Mouse (Mus musculus): Measurements from ENCODE around the gene Rex1bd. TPM values are rescaled to one million over a fixed set of nuclear protein-coding genes. Genes with fewer than 3 reads are reported as not detected.

Rex1bd gene
- polyA plus RNA-seq, 1 experiment from 2014 or later: 151 TPM

- Histone ChIP-seq H3K9me3 (peaks cover 9% of the 10 kb centered on the region; the same call in 1 of the 2 replicates), H3K9ac (replicated peaks) (no peak overlapping the region), H3K27me3 (no peaks in the 10 kb centered on the region), H3K27ac (no peak overlapping the region), H3K4me3 (replicated peaks) (no peak overlapping the region), H3K36me3 (peaks cover 9% of the 10 kb centered on the region), H3K4me1 (replicated peaks) (peaks cover 22% of the 10 kb centered on the region), H3K4me2 (no peak overlapping the region)
- 79% methylated on average over 9 of the region's 9 CpGs for WGBS
- no peak for ATAC-seq (ENCODE audit: insufficient number of reproducible peaks, insufficient read depth, low FRiP score, low TSS enrichment, low read depth)
These were observed 45.9 kb downstream of the Rex1bd start for GRCm38 (mm10) chr8:70460606-70461005.

- ATAC-seq (ENCODE audit: insufficient number of reproducible peaks, insufficient read depth, low FRiP score, low TSS enrichment, low read depth): no peak
- H3K4me3 ChIP-seq (replicated peaks): no peak overlapping the region
- no peak overlapping the region for H3K4me2 ChIP-seq
- no peaks in the 10 kb centered on the region for H3K27me3 ChIP-seq
- WGBS: 89% methylated on average over 5 of the region's 5 CpGs
- peaks cover 7% of the 10 kb centered on the region for H3K36me3 ChIP-seq
- H3K27ac ChIP-seq: no peak overlapping the region
- H3K4me1 ChIP-seq (replicated peaks): peaks cover 22% of the 10 kb centered on the region
- no peak overlapping the region for H3K9ac ChIP-seq (replicated peaks)
- peaks cover 9% of the 10 kb centered on the region; the same call in 1 of the 2 replicates for H3K9me3 ChIP-seq
These were observed 46.4 kb downstream of the Rex1bd start for GRCm38 (mm10) chr8:70460199-70460598.

GRCm38 (mm10) chr8:70459636-70460035, 46.9 kb downstream of the Rex1bd start:
- Histone ChIP-seq H3K4me2 (no peak overlapping the region), H3K9ac (replicated peaks) (no peak overlapping the region), H3K27me3 (no peaks in the 10 kb centered on the region), H3K4me1 (replicated peaks) (peaks cover 22% of the 10 kb centered on the region), H3K27ac (no peak overlapping the region), H3K9me3 (peaks cover 9% of the 10 kb centered on the region; the same call in 1 of the 2 replicates), H3K4me3 (replicated peaks) (no peak overlapping the region), H3K36me3 (peaks cover 7% of the 10 kb centered on the region)
- 98% methylated on average over 2 of the region's 2 CpGs for WGBS
- no peak for ATAC-seq (ENCODE audit: insufficient number of reproducible peaks, insufficient read depth, low FRiP score, low TSS enrichment, low read depth)

- Histone ChIP-seq H3K36me3 (peaks cover 7% of the 10 kb centered on the region), H3K4me3 (replicated peaks) (no peak overlapping the region), H3K9me3 (peaks cover 9% of the 10 kb centered on the region; the same call in 1 of the 2 replicates), H3K4me1 (replicated peaks) (peaks cover 29% of the 10 kb centered on the region), H3K27ac (no peak overlapping the region), H3K27me3 (no peaks in the 10 kb centered on the region), H3K9ac (replicated peaks) (no peak overlapping the region), H3K4me2 (no peak overlapping the region)
- ATAC-seq (ENCODE audit: insufficient number of reproducible peaks, insufficient read depth, low FRiP score, low TSS enrichment, low read depth): no peak
- WGBS: 83% methylated on average over 3 of the region's 3 CpGs
These were observed 48.1 kb downstream of the Rex1bd start for GRCm38 (mm10) chr8:70458462-70458861.

GRCm38 (mm10) chr8:70457882-70458281, 48.7 kb downstream of the Rex1bd start:
- H3K27me3 ChIP-seq: no peaks in the 10 kb centered on the region
- no peak overlapping the region for H3K9ac ChIP-seq (replicated peaks)
- WGBS: 91% methylated on average over 6 of the region's 6 CpGs

GRCm38 (mm10) chr8:70456996-70457395, 49.6 kb downstream of the Rex1bd start:
- H3K36me3 ChIP-seq: peaks cover 16% of the 10 kb centered on the region
- WGBS: 93% methylated on average over 1 of the region's 1 CpGs
- H3K27me3 ChIP-seq: peaks cover 3% of the 10 kb centered on the region; the same call in 1 of the 2 replicates
- H3K9me3 ChIP-seq: peaks cover 9% of the 10 kb centered on the region; the same call in 1 of the 2 replicates
- no peak overlapping the region for H3K27ac ChIP-seq
- no peak overlapping the region for H3K4me3 ChIP-seq (replicated peaks)
- ATAC-seq (ENCODE audit: insufficient number of reproducible peaks, insufficient read depth, low FRiP score, low TSS enrichment, low read depth): no peak
- H3K4me2 ChIP-seq: no peak overlapping the region
- H3K9ac ChIP-seq (replicated peaks): no peak overlapping the region; the same call in 1 of the 2 replicates
- peaks cover 23% of the 10 kb centered on the region for H3K4me1 ChIP-seq (replicated peaks)

More at GRCm38 (mm10) chr8:70457882-70458281, 48.7 kb downstream of the Rex1bd start:
- no peak overlapping the region for H3K4me2 ChIP-seq
- no peak overlapping the region for H3K27ac ChIP-seq
- peaks cover 31% of the 10 kb centered on the region for H3K4me1 ChIP-seq (replicated peaks)
- no peak overlapping the region for H3K4me3 ChIP-seq (replicated peaks)
- peaks cover 9% of the 10 kb centered on the region; the same call in 1 of the 2 replicates for H3K9me3 ChIP-seq
- ATAC-seq (ENCODE audit: insufficient number of reproducible peaks, insufficient read depth, low FRiP score, low TSS enrichment, low read depth): no peak
- peaks cover 7% of the 10 kb centered on the region for H3K36me3 ChIP-seq

Other genes with a start within 250 kb of the Rex1bd start
- 88.9 and 92.6 TPM in 2 replicates for gene Homer3, start 223.9 kb downstream of the Rex1bd start, polyA plus RNA-seq (2016; fragmentation: Nextera tagmentation; extraction: Ambion mirVana)
- gene Ddx49, start 204.3 kb downstream of the Rex1bd start, polyA plus RNA-seq (2016; fragmentation: Nextera tagmentation; extraction: Ambion mirVana): 52.0 and 54.9 TPM in 2 replicates
- gene Cope, start 204.2 kb downstream of the Rex1bd start, polyA plus RNA-seq (2016; fragmentation: Nextera tagmentation; extraction: Ambion mirVana): 269 and 288 TPM in 2 replicates
- 7.9 and 8.8 TPM in 2 replicates for gene Cers1, start 191.0 kb downstream of the Rex1bd start, polyA plus RNA-seq (2016; fragmentation: Nextera tagmentation; extraction: Ambion mirVana)
- gene Gdf1, start 176.9 kb downstream of the Rex1bd start, polyA plus RNA-seq (2016; fragmentation: Nextera tagmentation; extraction: Ambion mirVana): 3.7 and 4.2 TPM in 2 replicates
- gene Upf1, start 153.5 kb downstream of the Rex1bd start, polyA plus RNA-seq (2016; fragmentation: Nextera tagmentation; extraction: Ambion mirVana): 32.5 and 34.3 TPM in 2 replicates
- gene Comp, start 133.2 kb downstream of the Rex1bd start, polyA plus RNA-seq (2016; fragmentation: Nextera tagmentation; extraction: Ambion mirVana): 2.8 and 5.8 TPM in 2 replicates
- gene Crtc1, start 67.2 kb downstream of the Rex1bd start, polyA plus RNA-seq (2016; fragmentation: Nextera tagmentation; extraction: Ambion mirVana): 18.4 and 24.8 TPM in 2 replicates
- 26.8 and 27.3 TPM in 2 replicates for gene Klhl26, start 29.8 kb downstream of the Rex1bd start, polyA plus RNA-seq (2016; fragmentation: Nextera tagmentation; extraction: Ambion mirVana)
- 17.5 and 22.1 TPM in 2 replicates for gene Tmem59l, start 19.4 kb downstream of the Rex1bd start, polyA plus RNA-seq (2016; fragmentation: Nextera tagmentation; extraction: Ambion mirVana)
- gene Crlf1, start 13.6 kb downstream of the Rex1bd start, polyA plus RNA-seq (2016; fragmentation: Nextera tagmentation; extraction: Ambion mirVana): 82.4 and 105 TPM in 2 replicates
- gene Uba52, start 4.0 kb upstream of the Rex1bd start, polyA plus RNA-seq (2016; fragmentation: Nextera tagmentation; extraction: Ambion mirVana): 882 and 891 TPM in 2 replicates
- gene Fkbp8, start 21.0 kb upstream of the Rex1bd start, polyA plus RNA-seq (2016; fragmentation: Nextera tagmentation; extraction: Ambion mirVana): 280 and 286 TPM in 2 replicates
- 50.3 and 50.7 TPM in 2 replicates for gene Kxd1, start 21.2 kb upstream of the Rex1bd start, polyA plus RNA-seq (2016; fragmentation: Nextera tagmentation; extraction: Ambion mirVana)
- 18.7 and 21.2 TPM in 2 replicates for gene Ell, start 32.7 kb upstream of the Rex1bd start, polyA plus RNA-seq (2016; fragmentation: Nextera tagmentation; extraction: Ambion mirVana)
- gene Isyna1, start 87.6 kb upstream of the Rex1bd start, polyA plus RNA-seq (2016; fragmentation: Nextera tagmentation; extraction: Ambion mirVana): 177 and 180 TPM in 2 replicates
- 137 and 151 TPM in 2 replicates for gene Ssbp4, start 102.1 kb upstream of the Rex1bd start, polyA plus RNA-seq (2016; fragmentation: Nextera tagmentation; extraction: Ambion mirVana)
- gene Lrrc25, start 109.4 kb upstream of the Rex1bd start, polyA plus RNA-seq (2016; fragmentation: Nextera tagmentation; extraction: Ambion mirVana): 0.76 and 1.2 TPM in 2 replicates
- 0.15 TPM in 1 of 2 replicates, not detected in the other for gene Gdf15, start 125.7 kb upstream of the Rex1bd start, polyA plus RNA-seq (2016; fragmentation: Nextera tagmentation; extraction: Ambion mirVana)
- gene Pgpep1, start 153.6 kb upstream of the Rex1bd start, polyA plus RNA-seq (2016; fragmentation: Nextera tagmentation; extraction: Ambion mirVana): 45.7 and 53.9 TPM in 2 replicates
- gene Lsm4, start 166.5 kb upstream of the Rex1bd start, polyA plus RNA-seq (2016; fragmentation: Nextera tagmentation; extraction: Ambion mirVana): 335 and 339 TPM in 2 replicates
- gene Jund, start 192.2 kb upstream of the Rex1bd start, polyA plus RNA-seq (2016; fragmentation: Nextera tagmentation; extraction: Ambion mirVana): 117 and 121 TPM in 2 replicates
- not detected in 2 replicates for gene Iqcn, start 196.7 kb upstream of the Rex1bd start, polyA plus RNA-seq (2016; fragmentation: Nextera tagmentation; extraction: Ambion mirVana)
- gene Gm3336, start 211.8 kb upstream of the Rex1bd start, polyA plus RNA-seq (2016; fragmentation: Nextera tagmentation; extraction: Ambion mirVana): not detected in 2 replicates
- gene Pde4c, start 217.0 kb upstream of the Rex1bd start, polyA plus RNA-seq (2016; fragmentation: Nextera tagmentation; extraction: Ambion mirVana): 0.24 and 0.33 TPM in 2 replicates
- 13.7 and 13.8 TPM in 2 replicates for gene Rab3a, start 247.9 kb upstream of the Rex1bd start, polyA plus RNA-seq (2016; fragmentation: Nextera tagmentation; extraction: Ambion mirVana)

Data from limb, embryonic 12.5 days (tissue).